Mouse (Mus musculus) thymus, adult 2 months (tissue): Measurements from ENCODE around the gene Tcn2.

ENCODE experiments used
- CTCF ChIP-seq: fragments of 200-500 bp; IDR thresholded peaks from 2 replicates; pipeline ENCODE4 v1.5.1; 2012; ENCODE audit warnings: mild to moderate bottlenecking, control low read depth, low read length, moderate library complexity, borderline replicate concordance; ENCODE audit not compliant: control insufficient read depth, poor library complexity, insufficient read depth; ENCODE audit errors: extremely low read depth
- POLR2A ChIP-seq: fragments of 200-500 bp; IDR thresholded peaks from 2 replicates; pipeline ENCODE4 v1.6.1; 2012; ENCODE audit warnings: mild to moderate bottlenecking, low read length, control low read depth, moderate library complexity; ENCODE audit not compliant: control insufficient read depth, poor library complexity, insufficient read depth; ENCODE audit errors: extremely low read depth

- 0 out of 2 replicates have a peak, but pooled peaks have one; percentile 7 for TF ChIP-seq POLR2A
- peak; percentile 92 for TF ChIP-seq CTCF
These were observed 17.7 kb downstream of the Tcn2 start, which contains the start of gene Slc35e4 for GRCm38 (mm10) chr11:3914109-3914840.
